Mouse (Mus musculus) cerebellum, adult 11 months (tissue): ENCODE measurements around the gene Def6.

Source experiments
- DNase-seq: peaks from one replicate; pipeline ENCODE4 v3.0.0; 2022

Gene Def6

DNA sequence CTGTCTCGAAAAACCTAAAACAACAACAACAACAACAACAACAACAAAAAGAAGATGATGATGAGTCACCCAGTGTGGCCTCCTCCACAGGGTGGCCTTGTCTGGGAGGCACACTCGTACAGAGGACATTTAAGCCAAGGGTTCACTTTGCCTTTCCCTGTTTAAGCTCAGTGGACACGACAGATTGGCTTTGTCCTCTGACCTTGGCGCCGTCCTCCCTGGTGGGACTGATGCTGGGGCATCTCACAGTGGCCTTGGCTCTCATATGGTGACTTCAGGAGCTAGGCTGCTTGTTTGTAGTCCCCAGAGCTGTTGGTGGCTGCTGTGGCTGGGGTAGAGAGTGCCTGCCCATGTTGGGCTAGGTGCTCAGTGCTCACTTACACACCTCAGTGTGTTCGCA, 36.6 kb downstream of the Def6 start:
- no peak for DNase-seq

DNA sequence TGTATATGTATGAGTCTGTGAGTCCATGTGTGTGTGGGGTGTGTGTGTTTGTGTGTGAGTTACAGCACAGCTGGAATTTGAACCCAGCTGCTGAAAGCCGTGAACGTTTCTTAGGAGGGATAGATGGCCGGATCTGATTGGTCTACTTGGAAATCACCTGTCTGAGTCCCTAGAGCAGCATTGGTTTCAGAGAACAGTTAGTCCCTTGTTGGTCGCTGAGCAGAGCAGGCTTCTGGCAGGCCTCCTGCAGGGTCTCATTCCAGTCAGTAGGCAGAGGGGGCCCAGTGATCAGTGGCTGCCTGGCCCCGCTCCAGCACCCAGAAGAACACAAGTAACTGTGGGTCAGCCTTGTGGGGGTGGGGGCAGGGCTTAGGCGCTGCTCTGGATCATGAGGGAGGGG, 37.1 kb downstream of the Def6 start:
- no peak for DNase-seq

DNA sequence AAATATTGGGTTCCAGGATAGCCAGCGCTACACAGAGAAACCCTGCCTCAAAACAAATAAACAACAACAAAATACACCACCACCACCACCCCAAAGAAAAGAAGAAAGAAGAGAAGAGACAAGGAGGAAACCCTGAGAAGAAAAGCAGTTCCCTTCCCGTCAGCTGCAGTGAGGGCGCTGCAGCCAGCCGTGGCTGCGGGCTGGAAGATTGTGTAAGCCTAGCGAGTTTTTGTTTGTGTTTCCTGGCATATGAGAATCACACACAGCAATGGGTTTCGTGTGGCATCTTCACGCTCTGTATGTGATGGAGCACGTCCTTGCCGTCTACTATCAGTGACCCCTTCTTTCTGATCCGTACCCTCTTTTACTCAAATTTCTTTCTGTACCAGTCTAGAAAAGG, 39.1 kb downstream of the Def6 start:
- DNase-seq: no peak

DNA sequence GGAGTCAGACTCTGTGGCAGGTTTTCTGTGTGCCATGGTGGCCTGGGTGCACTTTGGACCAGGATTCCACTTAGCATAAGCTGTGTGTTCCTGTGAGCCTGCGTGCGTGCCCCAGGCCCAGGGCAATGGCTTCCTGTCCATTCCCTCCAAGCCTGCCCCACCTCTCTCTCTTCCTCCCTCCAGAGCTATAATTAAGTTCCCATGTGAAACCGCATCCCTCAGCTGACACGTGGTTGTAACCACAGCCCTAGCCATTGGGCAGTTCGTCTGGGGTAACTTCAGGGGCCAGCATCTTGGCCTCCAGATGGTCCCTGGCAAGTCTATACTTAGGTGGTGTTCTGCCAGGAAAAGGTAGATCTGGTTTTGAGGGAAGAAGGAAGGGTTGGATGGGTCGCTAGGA, 40.0 kb downstream of the Def6 start:
- DNase-seq: no peak

DNA sequence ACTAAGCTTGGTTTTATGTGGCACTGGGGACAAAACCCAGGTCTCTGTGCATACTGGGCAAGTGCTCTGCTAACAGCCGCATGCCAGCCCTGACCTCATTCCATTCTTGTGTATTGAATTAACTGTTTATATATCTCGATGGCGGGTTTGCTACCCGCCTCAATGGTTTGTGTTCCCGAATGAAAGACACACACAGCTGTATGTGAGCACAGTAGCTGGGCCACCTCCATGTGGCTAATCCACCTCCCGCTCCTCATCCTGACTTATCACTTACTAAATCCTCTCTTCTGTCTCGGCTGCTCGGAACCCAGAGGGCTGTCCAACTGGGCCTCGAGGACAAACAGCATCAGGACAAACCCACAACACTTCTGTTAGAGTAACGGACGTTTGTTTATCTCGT, 41.5 kb downstream of the Def6 start:
- no peak for DNase-seq

DNA sequence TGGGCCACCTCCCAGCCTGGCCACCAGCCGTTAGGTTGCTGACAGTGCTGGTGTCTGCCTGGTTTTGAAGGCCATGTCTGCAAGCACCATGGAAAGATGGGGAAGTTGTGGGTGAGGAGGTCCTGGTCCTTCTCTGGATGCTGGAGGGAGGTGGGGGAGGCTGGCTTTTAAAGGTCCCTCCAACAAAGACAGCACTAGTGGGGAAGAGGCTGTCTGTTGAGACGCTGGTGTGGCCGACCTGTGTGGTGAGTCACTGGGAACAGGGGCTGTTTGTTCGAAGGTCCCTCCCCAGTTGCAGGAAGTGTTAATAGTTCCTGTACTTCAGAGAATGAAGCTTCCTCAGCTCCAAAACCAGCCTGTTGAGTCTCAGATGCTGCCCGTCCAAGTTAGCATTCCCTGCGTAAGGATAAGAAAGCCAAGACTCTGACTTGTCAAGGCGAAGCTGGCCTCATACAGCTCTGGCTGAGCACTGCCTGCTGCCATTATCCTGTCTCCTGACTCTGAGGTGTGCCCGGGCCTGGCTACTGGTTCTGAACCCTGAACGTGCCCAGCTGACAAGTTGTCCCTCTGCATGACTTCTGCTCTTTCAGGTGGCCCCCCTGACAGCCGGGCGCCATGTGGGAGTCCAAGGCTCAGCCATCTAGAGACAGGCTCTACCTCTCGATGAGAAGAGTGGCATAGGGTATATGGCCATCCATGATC, 44.2 kb downstream of the Def6 start:
- DNase-seq: no peak

DNA sequence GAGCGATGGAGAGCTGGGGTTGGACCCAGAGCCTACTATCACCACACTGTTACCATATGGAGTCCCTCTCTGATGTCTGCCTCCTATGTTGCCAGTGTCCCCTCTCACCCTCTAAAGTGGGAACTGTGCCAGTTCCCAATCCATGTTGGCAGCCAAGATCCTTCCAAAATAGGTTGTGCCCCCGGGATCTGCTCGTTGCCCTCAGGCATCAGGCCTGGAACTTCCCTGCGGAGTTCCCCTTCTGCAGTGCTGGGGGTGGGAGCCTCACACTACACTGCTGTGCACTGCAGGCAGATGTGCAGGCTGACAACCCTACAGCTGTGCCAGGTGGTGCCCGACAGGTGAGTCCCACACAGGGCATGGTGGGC, 44.7 kb downstream of the Def6 start:
- DNase-seq: no peak

DNA sequence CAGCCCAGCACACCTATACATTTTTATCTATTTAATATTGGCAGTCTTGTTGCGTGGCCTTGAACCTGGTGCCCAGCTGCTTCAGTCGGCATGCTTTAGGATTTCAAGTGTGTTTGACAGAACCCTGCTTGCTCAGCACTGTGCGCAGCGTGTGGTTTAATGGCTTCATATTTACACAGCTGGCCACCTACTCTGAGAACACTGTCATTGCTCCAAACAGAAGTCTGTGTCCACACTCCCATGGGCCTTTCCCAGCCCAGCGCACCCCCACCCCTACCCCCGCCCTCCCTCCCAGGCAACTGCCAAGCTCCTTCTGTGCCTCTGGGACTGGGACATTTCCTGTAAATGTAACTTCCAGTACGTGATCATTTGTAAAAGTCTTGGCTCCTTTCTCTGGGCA, 45.6 kb downstream of the Def6 start:
- no peak for DNase-seq

DNA sequence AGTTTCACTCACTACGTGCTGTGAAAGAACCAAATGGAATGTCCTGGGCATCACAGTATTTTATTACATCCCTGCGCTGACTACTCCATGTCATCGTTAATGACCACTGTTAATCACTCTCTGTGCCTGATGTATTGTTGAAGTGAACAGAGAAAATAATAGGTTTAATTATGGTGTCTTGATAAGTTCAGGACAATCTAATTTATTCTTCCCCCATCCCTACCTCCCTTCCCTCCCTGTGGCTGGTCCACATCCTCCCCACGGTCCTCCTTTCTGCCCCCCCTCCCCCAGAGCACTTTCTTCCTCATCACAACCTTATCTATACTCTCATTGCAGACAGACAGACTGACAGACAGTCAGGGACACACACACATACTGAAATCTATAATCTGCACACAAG, 47.2 kb downstream of the Def6 start:
- DNase-seq: no peak

DNA sequence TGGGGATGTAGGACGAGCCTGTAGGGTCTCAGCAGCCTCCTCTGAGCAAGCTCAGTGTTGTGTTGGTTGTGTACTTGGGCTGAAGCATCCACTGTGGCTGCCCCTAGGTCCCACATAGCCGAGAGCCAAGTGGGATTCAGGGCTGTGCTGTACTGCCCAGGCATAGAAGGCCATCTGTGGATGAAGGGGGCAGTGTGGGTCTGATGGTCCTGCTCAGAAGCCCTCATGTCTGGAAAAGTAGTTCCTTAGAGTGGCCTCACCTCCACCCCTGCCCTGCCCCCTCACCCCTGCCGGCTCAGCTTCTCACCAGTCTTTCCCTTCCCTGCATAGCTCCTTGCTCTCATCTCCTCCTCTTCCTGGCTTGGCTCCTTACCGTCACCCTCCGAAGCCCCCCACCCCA, 48.1 kb downstream of the Def6 start:
- no peak for DNase-seq

DNA sequence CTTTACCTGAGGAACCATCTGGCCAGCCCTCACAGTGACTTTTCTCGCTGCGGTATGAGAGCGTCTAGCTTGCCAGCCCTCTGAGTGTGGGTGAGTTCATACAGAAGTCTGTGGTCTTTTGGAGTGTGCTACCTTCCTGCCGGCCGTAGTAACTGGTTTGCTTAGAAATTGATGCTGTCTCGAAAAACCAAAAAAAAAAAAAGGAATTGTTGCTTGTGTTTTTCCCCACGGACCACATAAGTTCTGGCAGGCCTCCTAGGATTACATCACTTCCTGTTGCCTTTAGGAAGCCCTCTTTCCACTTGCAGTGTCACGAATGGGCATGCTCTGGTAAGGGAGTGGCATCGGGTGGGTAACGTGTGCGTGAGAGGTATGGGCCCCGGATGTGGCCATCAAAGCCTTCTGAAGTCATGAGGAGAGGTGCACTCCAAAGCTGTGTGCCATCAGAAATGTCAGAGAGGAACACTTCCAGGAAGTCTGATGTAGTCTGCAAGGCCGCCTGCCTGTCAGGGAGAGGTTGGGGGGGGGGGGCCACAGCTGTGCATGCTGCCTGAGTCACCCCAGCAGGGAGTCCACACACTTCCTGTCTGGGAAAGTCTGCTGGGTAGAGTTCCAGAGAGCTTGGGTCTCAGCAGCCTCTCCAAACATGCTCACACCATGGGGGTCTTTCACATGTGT, 49.2 kb downstream of the Def6 start:
- no peak for DNase-seq

DNA sequence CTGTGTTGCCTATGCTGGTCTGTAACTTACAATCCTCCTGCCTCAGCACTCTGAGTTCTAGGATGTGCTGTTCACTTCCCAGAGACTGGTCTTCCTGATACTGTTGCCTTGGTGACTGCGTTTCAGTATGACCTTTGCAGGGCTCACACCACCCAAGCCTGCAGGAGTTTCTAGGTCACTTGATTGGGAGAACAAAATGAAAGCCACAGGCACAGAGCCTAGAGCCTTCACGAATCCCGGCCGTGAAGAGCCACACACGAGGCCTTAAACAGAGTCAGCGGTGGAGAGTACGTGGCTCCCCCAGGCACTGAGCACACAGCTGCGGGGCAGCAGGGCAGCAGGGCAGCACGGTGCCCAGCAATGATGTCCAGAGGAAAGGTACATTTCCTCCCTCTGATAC, 50.7 kb downstream of the Def6 start:
- no peak for DNase-seq

DNA sequence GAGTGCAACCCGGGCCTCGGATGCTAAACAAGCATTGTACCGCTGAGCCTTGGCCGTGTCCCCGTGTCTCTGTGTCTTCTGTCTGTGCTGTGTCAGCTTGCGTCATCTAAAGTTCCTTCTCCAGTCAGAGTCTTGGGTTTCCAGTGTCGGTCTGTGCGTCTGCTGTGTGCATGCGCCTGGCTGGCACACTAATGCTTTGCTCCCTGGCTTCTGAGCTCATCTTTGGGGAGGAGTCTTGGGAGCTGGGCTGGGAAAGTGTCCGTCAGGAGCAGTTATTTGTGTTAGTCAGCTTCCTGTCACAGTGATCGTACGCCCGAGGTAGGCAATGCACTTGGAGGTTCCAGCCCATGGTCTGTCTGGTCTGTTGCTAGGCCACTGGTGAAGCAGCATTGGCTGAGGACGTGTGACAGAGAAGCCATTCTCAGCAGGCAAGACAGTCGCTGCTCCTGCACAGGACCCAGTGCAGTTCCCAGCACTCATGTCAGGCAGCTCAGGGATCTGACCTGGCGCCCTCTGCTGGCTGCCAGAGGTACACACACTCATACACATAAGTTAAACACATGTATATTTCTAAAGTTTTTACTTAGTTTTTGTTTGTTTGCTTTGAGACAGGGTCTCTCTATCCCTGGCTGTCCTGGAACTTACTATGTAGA, 52.4 kb downstream of the Def6 start:
- DNase-seq: no peak

DNA sequence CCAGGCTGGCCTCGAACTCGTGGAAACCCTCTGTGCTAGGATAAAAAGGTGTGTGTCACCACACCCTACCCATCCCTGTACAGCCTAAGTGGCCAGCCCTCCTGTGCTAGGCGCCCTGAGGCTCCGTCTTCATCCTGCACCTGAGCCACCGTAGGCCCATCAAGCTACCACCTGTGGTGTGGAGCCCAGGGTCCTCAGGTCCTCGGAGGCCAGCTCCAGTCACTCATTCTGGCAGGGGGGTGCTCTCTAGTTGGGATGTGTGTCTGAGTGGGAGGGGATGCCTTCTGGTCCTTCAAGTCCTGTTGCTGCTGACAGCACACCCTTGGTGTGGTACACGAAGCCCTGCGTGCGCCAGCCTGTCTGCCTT, 52.9 kb downstream of the Def6 start:
- no peak for DNase-seq

DNA sequence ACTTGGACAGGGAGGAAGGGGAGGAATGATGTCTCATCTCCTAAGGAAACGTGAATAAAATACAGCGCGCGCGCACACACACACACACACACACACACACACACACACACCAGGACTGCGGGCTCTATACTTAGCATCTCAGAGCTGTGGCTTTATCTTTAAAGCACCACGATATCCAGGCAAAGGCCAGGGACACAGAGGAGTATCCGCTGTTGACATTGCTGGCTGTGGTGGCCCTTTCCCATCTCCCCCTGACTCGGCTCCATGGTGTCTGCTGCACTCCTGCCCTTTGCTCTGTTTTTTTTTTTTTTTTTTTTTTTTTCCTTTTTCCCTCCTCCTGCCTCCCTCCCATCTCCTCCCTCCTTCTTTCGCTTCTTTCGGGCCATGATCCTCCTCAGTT, 54.2 kb downstream of the Def6 start:
- DNase-seq: no peak

DNA sequence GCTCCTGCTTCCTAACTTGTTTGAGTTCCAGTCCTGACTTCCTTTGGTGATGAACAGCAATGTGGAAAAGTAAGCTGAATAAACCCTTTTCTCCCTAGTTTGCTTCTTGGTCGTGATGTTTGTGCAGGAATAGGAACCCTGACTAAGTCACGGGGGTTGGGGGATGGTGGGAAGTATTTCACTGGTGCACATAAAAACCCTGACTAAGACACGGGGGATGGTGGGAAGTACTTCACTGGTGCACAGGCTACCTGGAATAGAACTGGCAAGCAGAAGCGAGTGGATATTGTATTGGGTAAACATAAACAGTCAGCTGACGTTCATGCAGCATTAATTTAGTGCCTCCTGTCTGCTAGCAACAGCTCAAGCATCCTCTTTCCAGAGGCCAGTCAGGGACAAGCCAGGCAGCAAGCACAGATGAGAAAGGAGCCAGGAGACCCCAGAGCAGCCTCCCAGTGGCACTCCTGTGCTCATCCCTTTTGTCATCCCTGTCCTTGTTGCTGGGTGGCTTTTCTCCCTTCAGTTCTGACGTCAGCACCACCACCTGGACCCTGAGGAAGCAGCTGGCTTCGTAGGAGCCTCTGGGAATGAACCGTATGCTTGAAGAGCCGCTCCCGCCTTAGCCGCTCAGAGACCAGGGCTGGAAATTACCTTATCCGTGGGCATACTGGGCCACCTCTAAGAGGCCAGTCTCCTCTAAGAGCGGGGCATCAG, 55.8 kb downstream of the Def6 start:
- no peak for DNase-seq

DNA sequence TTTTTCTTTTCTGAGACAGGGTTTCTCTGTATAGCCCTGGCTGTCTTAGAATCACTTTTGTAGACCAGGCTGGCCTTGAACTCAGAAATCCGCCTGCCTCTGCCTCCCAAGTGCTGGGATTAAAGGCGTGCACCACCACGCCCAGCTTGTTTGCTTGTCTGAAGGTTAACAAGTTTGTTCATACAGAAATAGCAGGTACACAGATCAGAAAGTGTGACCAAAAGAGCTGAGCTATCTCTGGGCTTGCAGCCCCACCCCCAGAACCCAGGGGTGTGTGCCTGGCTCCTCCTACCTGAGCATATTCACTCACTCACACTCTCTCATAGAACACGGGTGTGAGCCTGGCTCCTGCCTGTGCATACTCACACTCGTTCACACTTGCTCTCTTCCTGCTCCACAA, 59.7 kb downstream of the Def6 start:
- no peak for DNase-seq

DNA sequence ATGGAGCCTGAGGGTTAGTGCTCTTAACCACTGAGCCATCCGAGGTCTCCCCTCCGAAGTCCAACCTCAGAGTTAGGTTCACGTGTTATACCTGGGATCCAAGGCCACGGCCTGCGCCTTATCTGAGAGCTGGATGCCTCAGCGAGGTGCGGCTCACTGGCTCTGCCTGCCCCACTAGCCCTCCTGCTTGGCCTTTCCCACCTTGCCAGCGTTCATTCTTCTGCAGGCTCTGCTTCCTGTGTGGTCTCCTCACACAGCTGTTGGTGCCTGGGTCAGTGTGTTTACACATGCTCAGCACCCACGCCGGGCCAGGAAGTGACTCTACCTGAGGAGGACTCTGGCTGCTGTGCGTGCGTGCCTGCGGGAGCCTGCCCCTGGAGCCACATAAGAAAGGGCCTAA, 62.6 kb downstream of the Def6 start:
- no peak for DNase-seq

DNA sequence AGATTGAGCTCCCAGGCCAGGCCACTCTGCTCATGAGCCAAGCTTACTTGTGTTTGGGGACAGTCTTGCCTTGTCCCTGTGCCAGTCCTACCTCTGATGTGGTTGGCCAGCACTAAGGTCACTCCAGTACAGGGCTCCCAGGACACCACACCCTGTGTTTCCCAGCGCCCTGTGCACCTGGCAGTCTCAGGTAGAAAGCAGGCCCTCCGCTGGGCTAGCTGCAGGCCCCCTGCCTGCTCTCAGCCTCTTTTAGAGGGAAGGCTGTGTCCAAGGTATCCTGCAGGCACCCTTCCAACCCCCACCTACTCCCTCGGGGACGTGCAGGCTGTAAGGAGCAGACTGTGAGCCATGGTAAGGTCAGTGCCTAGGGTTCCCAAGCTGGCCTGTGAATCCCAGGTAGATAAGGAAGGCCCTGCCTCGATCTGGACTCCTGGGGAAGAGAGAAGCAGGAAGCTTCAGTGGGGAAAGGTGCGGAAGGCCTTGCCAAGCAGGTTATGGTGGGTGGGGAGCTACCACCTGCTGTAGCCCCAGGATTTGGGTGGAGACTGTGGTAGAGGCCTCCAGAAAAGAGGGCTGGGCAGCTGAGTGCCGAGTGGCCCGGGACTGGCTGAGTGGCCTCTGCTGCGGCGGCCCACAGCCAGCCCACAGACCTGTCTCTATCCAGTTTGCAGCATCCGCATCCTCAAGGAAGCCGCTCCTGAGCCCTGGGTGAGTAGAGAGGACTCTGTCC, 64.1 kb downstream of the Def6 start:
- DNase-seq: no peak

DNA sequence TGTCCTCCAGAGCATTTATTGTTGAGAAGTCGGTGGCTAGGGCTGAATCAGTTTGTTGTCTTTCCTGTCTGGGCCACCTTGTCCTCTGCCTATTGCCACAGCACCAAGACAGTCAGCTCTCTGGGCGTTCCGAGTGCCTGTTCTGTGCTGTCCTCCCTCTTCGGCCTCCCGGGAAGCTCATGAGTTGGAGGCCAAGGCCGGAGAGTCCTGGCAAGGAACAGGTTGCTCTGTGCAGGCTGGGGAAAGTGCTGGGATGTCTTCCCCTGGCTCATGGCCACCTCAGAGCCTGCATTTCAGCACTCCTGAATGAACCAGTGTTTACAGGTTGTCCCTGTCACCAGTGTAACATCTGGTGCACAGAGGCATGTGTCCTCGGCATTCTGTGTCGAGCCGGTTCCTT, 64.7 kb downstream of the Def6 start:
- no peak for DNase-seq

DNA sequence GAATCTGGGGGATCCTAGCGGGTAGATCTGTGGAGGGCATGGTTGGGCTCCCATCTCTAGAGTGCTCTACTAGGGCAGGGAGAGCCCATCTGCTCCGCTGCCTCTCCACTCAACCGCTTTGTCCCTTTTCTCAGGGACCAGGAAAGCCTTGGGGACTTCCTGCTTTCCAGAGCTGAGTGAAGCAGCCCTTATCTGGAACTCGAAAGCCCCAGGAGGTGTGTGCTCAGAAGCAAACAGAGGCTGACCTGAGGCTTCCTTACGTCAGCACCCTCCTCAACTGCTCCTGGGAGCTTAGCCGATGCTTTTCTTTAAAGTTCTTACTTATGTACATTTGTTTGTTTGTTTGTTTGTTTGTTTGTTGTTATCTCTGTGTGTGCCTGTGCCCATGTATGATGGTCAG, 65.3 kb downstream of the Def6 start:
- no peak for DNase-seq

DNA sequence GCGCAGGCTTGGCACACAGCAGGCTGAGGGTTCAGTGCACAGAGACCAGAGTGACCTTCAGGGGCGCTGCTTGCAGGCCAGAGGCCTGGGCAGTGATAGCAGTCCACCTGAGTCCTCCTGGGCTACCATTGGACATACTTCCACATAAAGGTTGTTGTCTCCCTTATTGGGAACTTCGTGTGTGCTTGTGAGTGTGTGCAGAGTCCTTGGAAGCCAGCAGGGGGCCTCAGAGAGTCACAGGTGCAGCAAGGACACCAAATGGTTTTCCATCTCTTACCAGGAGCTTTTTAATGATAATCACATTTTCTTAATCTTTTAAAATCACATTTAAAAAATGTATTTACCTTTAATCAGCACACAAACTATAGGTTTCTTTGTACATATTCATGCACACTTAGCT, 67.2 kb downstream of the Def6 start:
- no peak for DNase-seq

DNA sequence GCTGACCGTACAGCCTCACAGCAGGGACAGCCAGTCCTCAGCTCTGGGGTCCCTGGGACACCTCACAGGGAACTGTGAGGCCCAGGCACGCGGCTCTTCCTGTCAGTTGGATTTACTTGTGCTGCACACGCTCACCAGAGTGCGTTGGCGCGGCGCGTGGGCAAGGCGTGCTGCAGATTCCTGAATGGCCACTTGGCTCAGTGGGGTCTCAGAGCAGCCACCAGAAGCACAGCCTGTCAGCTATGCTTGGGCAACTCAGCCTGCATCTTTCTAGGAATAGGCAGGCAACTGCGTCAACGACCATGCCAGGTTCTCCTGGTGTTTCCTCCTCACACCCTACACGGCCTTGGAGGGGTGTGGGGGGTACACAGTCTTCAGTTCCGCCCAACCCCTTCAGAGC, 69.6 kb downstream of the Def6 start:
- DNase-seq: no peak
